Mouse (Mus musculus): ENCODE measurements around the gene Gm45521. TPM values are rescaled to one million over a fixed set of nuclear protein-coding genes. Genes with fewer than 3 reads are reported as not detected.

Gene Gm45521
- total RNA-seq (2021), result not detected

- intact Hi-C loops (cut with DNase I), result no loop called here
- no peak for DNase-seq
Observed at GRCm38 (mm10) chr14:7957049-7957448, at the start of gene Gm45521. Gm45521 (plus strand) TSS chr14:7957288.

- intact Hi-C loops (cut with DNase I), result no loop called here
- DNase-seq, result no peak
Observed at GRCm38 (mm10) chr14:7909472-7909871, 47.6 kb upstream of the Gm45521 start.

- intact Hi-C loops (cut with DNase I), result no loop called here
- no peak for DNase-seq
Observed at GRCm38 (mm10) chr14:7913842-7914241, 43.2 kb upstream of the Gm45521 start.

- DNase-seq, result no peak
Observed at GRCm38 (mm10) chr14:7914461-7914860, 42.6 kb upstream of the Gm45521 start.

GRCm38 (mm10) chr14:7918150-7918991 lies 38.7 kb upstream of the Gm45521 start:
- intact Hi-C loops (cut with DNase I), result no loop called here
- DNase-seq, result no peak

More at GRCm38 (mm10) chr14:7914461-7914860, 42.6 kb upstream of the Gm45521 start:
- intact Hi-C loops (cut with DNase I), result no loop called here

- no peak for DNase-seq
- intact Hi-C loops (cut with DNase I), result no loop called here
Observed at GRCm38 (mm10) chr14:7919309-7919708, 37.8 kb upstream of the Gm45521 start.

GRCm38 (mm10) chr14:7919921-7920320 lies 37.2 kb upstream of the Gm45521 start:
- DNase-seq, result no peak
- intact Hi-C loops (cut with DNase I), result no loop called here

GRCm38 (mm10) chr14:7921459-7921858 lies 35.6 kb upstream of the Gm45521 start:
- no peak for DNase-seq
- intact Hi-C loops (cut with DNase I), result no loop called here

GRCm38 (mm10) chr14:7923635-7924034 lies 33.5 kb upstream of the Gm45521 start:
- intact Hi-C loops (cut with DNase I), result no loop called here
- DNase-seq, result no peak

GRCm38 (mm10) chr14:7928362-7928761 lies 28.7 kb upstream of the Gm45521 start:
- no peak for DNase-seq
- intact Hi-C loops (cut with DNase I), result no loop called here

- DNase-seq, result no peak
- intact Hi-C loops (cut with DNase I), result no loop called here
Observed at GRCm38 (mm10) chr14:7929029-7929428, 28.1 kb upstream of the Gm45521 start.

- DNase-seq, result no peak
- intact Hi-C loops (cut with DNase I), result no loop called here
Observed at GRCm38 (mm10) chr14:7932151-7932550, 24.9 kb upstream of the Gm45521 start.

- DNase-seq, result no peak
- intact Hi-C loops (cut with DNase I), result no loop called here
Observed at GRCm38 (mm10) chr14:7934166-7934565, 22.9 kb upstream of the Gm45521 start.

- intact Hi-C loops (cut with DNase I), result loop anchor here (5.0 kb wide), 1 partner anchor 120 kb away; the partner anchor contains the start of gene Flnb
- DNase-seq, result no peak
Observed at GRCm38 (mm10) chr14:7937052-7937630, 19.9 kb upstream of the Gm45521 start.

GRCm38 (mm10) chr14:7938809-7939784 lies 18.0 kb upstream of the Gm45521 start:
- intact Hi-C loops (cut with DNase I), result loop anchor here (5.0 kb wide), 1 partner anchor 122 kb away; the partner anchor contains the start of gene Flnb
- DNase-seq, result no peak

- intact Hi-C loops (cut with DNase I), result no loop called here
- DNase-seq, result no peak
Observed at GRCm38 (mm10) chr14:7941413-7941812, 15.7 kb upstream of the Gm45521 start.

GRCm38 (mm10) chr14:7943101-7943800 lies 13.8 kb upstream of the Gm45521 start:
- intact Hi-C loops (cut with DNase I), result no loop called here
- DNase-seq, result peak; percentile 42 to 46

- intact Hi-C loops (cut with DNase I), result no loop called here
- DNase-seq, result no peak
Observed at GRCm38 (mm10) chr14:7943801-7944135, 13.3 kb upstream of the Gm45521 start.

- no peak for DNase-seq
- intact Hi-C loops (cut with DNase I), result no loop called here
Observed at GRCm38 (mm10) chr14:7944349-7945039, 12.6 kb upstream of the Gm45521 start.

- no peak for DNase-seq
- intact Hi-C loops (cut with DNase I), result no loop called here
Observed at GRCm38 (mm10) chr14:7945261-7945660, 11.8 kb upstream of the Gm45521 start.

Data from heart, postnatal 10 days (tissue).